Mouse (Mus musculus) thymus, adult 2 months (tissue): Measurements from ENCODE around the gene Nisch.

Experiments
- CTCF ChIP-seq: fragments of 200-500 bp; IDR thresholded peaks from 2 replicates; pipeline ENCODE4 v1.5.1; 2012; ENCODE audit warnings: mild to moderate bottlenecking, control low read depth, low read length, moderate library complexity, borderline replicate concordance; ENCODE audit not compliant: control insufficient read depth, poor library complexity, insufficient read depth; ENCODE audit errors: extremely low read depth
- POLR2A ChIP-seq: fragments of 200-500 bp; IDR thresholded peaks from 2 replicates; pipeline ENCODE4 v1.6.1; 2012; ENCODE audit warnings: mild to moderate bottlenecking, low read length, control low read depth, moderate library complexity; ENCODE audit not compliant: control insufficient read depth, poor library complexity, insufficient read depth; ENCODE audit errors: extremely low read depth

GRCm38 (mm10) chr14:31197547-31198516, 18.9 kb downstream of the Nisch start:
- TF ChIP-seq POLR2A (no peak), CTCF (no peak)
